Mouse (Mus musculus) liver, adult 2 months (tissue): ENCODE data around the gene Ptprm. TPM values are rescaled to one million over a fixed set of nuclear protein-coding genes. Genes with fewer than 3 reads are reported as not detected.

ENCODE experiments used
- DNase-seq: peaks from one replicate; pipeline ENCODE4 v3.0.0-alpha.2; 2011; ENCODE audit warnings: low read depth, low spot score; ENCODE audit errors: extremely low read depth
- H3K27ac ChIP-seq: fragments of 200-500 bp; replicated peaks from 2 replicates; pipeline ENCODE4 v1.5.1; 2012; ENCODE audit warnings: low read depth, mild to moderate bottlenecking, control low read depth, inconsistent platforms, low read length; ENCODE audit not compliant: insufficient read depth
- H3K27me3 ChIP-seq: fragments of 200-500 bp; 2 replicates; pipeline ENCODE4 v1.6.1; 2012; ENCODE audit warnings: mild to moderate bottlenecking, moderate library complexity, low read length, inconsistent platforms; ENCODE audit not compliant: control insufficient read depth, insufficient read depth
- H3K36me3 ChIP-seq: fragments of 200-500 bp; 2 replicates; pipeline ENCODE4 v1.6.1; 2012; ENCODE audit warnings: low read length, inconsistent platforms; ENCODE audit not compliant: control insufficient read depth, insufficient read depth
- H3K4me1 ChIP-seq: fragments of 200-500 bp; 2 replicates; pipeline ENCODE4 v1.6.1; 2011; ENCODE audit warnings: low read length; ENCODE audit not compliant: control insufficient read depth, insufficient read depth
- H3K4me3 ChIP-seq: fragments of 200-500 bp; 2 replicates; pipeline ENCODE4 v1.5.1; 2011; ENCODE audit warnings: low read depth, mild to moderate bottlenecking, control low read depth, low read length, moderate library complexity; ENCODE audit not compliant: insufficient read depth
- H3K79me2 ChIP-seq: fragments of 200-500 bp; 2 replicates; pipeline ENCODE4 v1.6.1; 2012; ENCODE audit warnings: inconsistent platforms, mild to moderate bottlenecking, low read length, moderate library complexity; ENCODE audit not compliant: control insufficient read depth, insufficient read depth
- H3K9ac ChIP-seq: fragments of 200-500 bp; 2 replicates; pipeline ENCODE4 v1.6.1; 2012; ENCODE audit warnings: low read depth, mild to moderate bottlenecking, control low read depth, inconsistent platforms, low read length
- CTCF ChIP-seq: fragments of 200-500 bp; IDR thresholded peaks from 2 replicates; pipeline ENCODE4 v1.5.1; 2011; ENCODE audit warnings: low read depth, low read length, control low read depth
- POLR2A ChIP-seq: fragments of 200-500 bp; IDR thresholded peaks from 2 replicates; pipeline ENCODE4 v1.6.1; 2011; ENCODE audit warnings: low read length, control low read depth; ENCODE audit not compliant: insufficient read depth; ENCODE audit errors: extremely low read depth
- WGBS: fragments of 180-500 bp; shearing (Covaris S2); methylation state at CpG from one replicate; pipeline ENCODE4 v1.1.7; 2018; 5-methylcytosine and 5-hydroxymethylcytosine counted together
- polyA plus RNA-seq: library from polyadenylated mRNA; depleted of rRNA; stranded (reverse); fragments of >200 nt; gene quantifications from 2 replicates; pipeline ENCODE4 v1.2.3, GENCODE M21; 2012
- total RNA-seq: library from RNA; depleted of rRNA; stranded (reverse); fragments of >200 nt; gene quantifications from 2 replicates; pipeline ENCODE4 v1.2.3, GENCODE M21; 2014

The Ptprm gene
- total and polyA plus RNA-seq, 2 experiments, result 0.78 to 3.3 TPM

- WGBS, result 85% methylated on average over 9 of the region's 9 CpGs
- DNase-seq, result no peak
Observed at GRCm38 (mm10) chr17:67268475-67269080, 85.7 kb downstream of the Ptprm start.

GRCm38 (mm10) chr17:67266270-67266669 is 88.0 kb downstream of the Ptprm start:
- no peak for DNase-seq
- Histone ChIP-seq H3K79me2 (no peaks in the 10 kb centered on the region), H3K4me3 (no peak overlapping the region), H3K27ac (no peak overlapping the region), H3K27me3 (no peaks in the 10 kb centered on the region), H3K4me1 (no peaks in the 10 kb centered on the region), H3K36me3 (no peaks in the 10 kb centered on the region), H3K9ac (no peak overlapping the region)
- WGBS, result 95% methylated on average over 6 of the region's 6 CpGs
- TF ChIP-seq POLR2A, result no peak
- TF ChIP-seq CTCF, result no peak

More at GRCm38 (mm10) chr17:67268475-67269080, 85.7 kb downstream of the Ptprm start:
- Histone ChIP-seq H3K4me3 (no peak overlapping the region), H3K4me1 (no peaks in the 10 kb centered on the region), H3K36me3 (no peaks in the 10 kb centered on the region), H3K9ac (no peak overlapping the region), H3K79me2 (no peaks in the 10 kb centered on the region), H3K27ac (no peak overlapping the region), H3K27me3 (no peaks in the 10 kb centered on the region)
- no peak for TF ChIP-seq CTCF
- TF ChIP-seq POLR2A, result no peak

GRCm38 (mm10) chr17:67265520-67265919 is 88.7 kb downstream of the Ptprm start:
- TF ChIP-seq POLR2A, result no peak
- TF ChIP-seq CTCF, result no peak
- H3K4me3 ChIP-seq, result no peak overlapping the region

GRCm38 (mm10) chr17:67264716-67265115 is 89.5 kb downstream of the Ptprm start:
- Histone ChIP-seq H3K27me3 (no peaks in the 10 kb centered on the region), H3K27ac (no peak overlapping the region), H3K4me1 (no peaks in the 10 kb centered on the region), H3K79me2 (no peaks in the 10 kb centered on the region), H3K36me3 (no peaks in the 10 kb centered on the region), H3K9ac (no peak overlapping the region), H3K4me3 (no peak overlapping the region)
- WGBS, result 88% methylated on average over 6 of the region's 6 CpGs
- TF ChIP-seq POLR2A (no peak), CTCF (no peak)
- DNase-seq, result no peak

More at GRCm38 (mm10) chr17:67265520-67265919, 88.7 kb downstream of the Ptprm start:
- H3K4me1 ChIP-seq, result no peaks in the 10 kb centered on the region
- no peaks in the 10 kb centered on the region for H3K27me3 ChIP-seq
- no peaks in the 10 kb centered on the region for H3K36me3 ChIP-seq
- H3K9ac ChIP-seq, result no peak overlapping the region
- 95% methylated on average over 4 of the region's 4 CpGs for WGBS
- DNase-seq, result no peak
- no peak overlapping the region for H3K27ac ChIP-seq
- H3K79me2 ChIP-seq, result no peaks in the 10 kb centered on the region

GRCm38 (mm10) chr17:67263024-67263423 is 91.2 kb downstream of the Ptprm start:
- H3K4me1 ChIP-seq, result no peaks in the 10 kb centered on the region
- no peaks in the 10 kb centered on the region for H3K27me3 ChIP-seq
- H3K4me3 ChIP-seq, result no peak overlapping the region
- DNase-seq, result no peak
- 48% methylated on average over 1 of the region's 1 CpGs for WGBS
- no peak overlapping the region for H3K9ac ChIP-seq
- H3K79me2 ChIP-seq, result no peaks in the 10 kb centered on the region
- H3K27ac ChIP-seq, result no peak overlapping the region
- TF ChIP-seq POLR2A (no peak), CTCF (no peak)
- H3K36me3 ChIP-seq, result no peaks in the 10 kb centered on the region

- H3K4me3 ChIP-seq, result no peak overlapping the region
- WGBS, result 75% methylated on average over 4 of the region's 4 CpGs
- DNase-seq, result peak; percentile 8
- no peaks in the 10 kb centered on the region for H3K79me2 ChIP-seq
- TF ChIP-seq POLR2A, result no peak
- TF ChIP-seq CTCF, result no peak
- no peak overlapping the region for H3K9ac ChIP-seq
- H3K4me1 ChIP-seq, result no peaks in the 10 kb centered on the region
- H3K27me3 ChIP-seq, result no peaks in the 10 kb centered on the region
- H3K36me3 ChIP-seq, result no peaks in the 10 kb centered on the region
- H3K27ac ChIP-seq, result no peak overlapping the region
Observed at GRCm38 (mm10) chr17:67260016-67260415, 94.2 kb downstream of the Ptprm start.
